Mouse (Mus musculus) liver, embryonic 15.5 days (tissue): ENCODE results near the gene Msh5. TPM values are rescaled to one million over a fixed set of nuclear protein-coding genes. Genes with fewer than 3 reads are reported as not detected.

Experiments
- ATAC-seq: fragments of 200-750 bp; cut with Nextera tagmentation; 2 replicates; pipeline ENCODE4 v1.8.0; 2017; ENCODE audit warnings: moderate number of reproducible peaks, mild to moderate bottlenecking, moderate library complexity; ENCODE audit not compliant: insufficient read depth
- H3K27ac ChIP-seq: fragments of 300-500 bp; sonication (generic); replicated peaks from 2 replicates; pipeline ENCODE4 v1.5.1; 2015; ENCODE audit warnings: mild to moderate bottlenecking, inconsistent platforms
- H3K27me3 ChIP-seq: fragments of 300-500 bp; sonication (generic); 2 replicates; pipeline ENCODE4 v1.6.1; 2015; ENCODE audit warnings: mild to moderate bottlenecking, inconsistent platforms
- H3K36me3 ChIP-seq: fragments of 300-500 bp; sonication (generic); replicated peaks from 2 replicates; pipeline ENCODE4 v1.6.1; 2015; ENCODE audit warnings: moderate library complexity, mild to moderate bottlenecking, inconsistent platforms
- H3K4me1 ChIP-seq: fragments of 300-500 bp; sonication (generic); replicated peaks from 2 replicates; pipeline ENCODE4 v1.6.1; 2015; ENCODE audit warnings: inconsistent platforms
- H3K4me2 ChIP-seq: fragments of 300-500 bp; sonication (generic); 2 replicates; pipeline ENCODE4 v1.6.1; 2015; ENCODE audit warnings: moderate library complexity, mild to moderate bottlenecking, inconsistent platforms
- H3K4me3 ChIP-seq: fragments of 300-500 bp; sonication (generic); replicated peaks from 2 replicates; pipeline ENCODE4 v1.5.1; 2015; ENCODE audit warnings: mild to moderate bottlenecking, inconsistent platforms
- H3K9ac ChIP-seq: fragments of 300-500 bp; sonication (generic); 2 replicates; pipeline ENCODE4 v1.6.1; 2015; ENCODE audit warnings: moderate library complexity, mild to moderate bottlenecking, inconsistent platforms
- H3K9me3 ChIP-seq: fragments of 300-500 bp; sonication (generic); replicated peaks from 2 replicates; pipeline ENCODE4 v1.6.1; 2016; ENCODE audit warnings: inconsistent platforms
- WGBS: fragments of 180-500 bp; shearing (Covaris S2); methylation state at CpG from one replicate; pipeline ENCODE4 v1.1.7; 2015; ENCODE audit warnings: mixed read lengths; ENCODE audit not compliant: insufficient replicate concordance; 5-methylcytosine and 5-hydroxymethylcytosine counted together
- polyA plus RNA-seq: library from polyadenylated mRNA; unstranded; fragments of >200 nt; fragmentation: Nextera tagmentation; extraction: Ambion mirVana; gene quantifications from 2 replicates; pipeline ENCODE4 v1.2.1, GENCODE M21; 2015

Msh5 gene
- polyA plus RNA-seq, 1 experiment from 2014 or later = 4.3 TPM

DNA sequence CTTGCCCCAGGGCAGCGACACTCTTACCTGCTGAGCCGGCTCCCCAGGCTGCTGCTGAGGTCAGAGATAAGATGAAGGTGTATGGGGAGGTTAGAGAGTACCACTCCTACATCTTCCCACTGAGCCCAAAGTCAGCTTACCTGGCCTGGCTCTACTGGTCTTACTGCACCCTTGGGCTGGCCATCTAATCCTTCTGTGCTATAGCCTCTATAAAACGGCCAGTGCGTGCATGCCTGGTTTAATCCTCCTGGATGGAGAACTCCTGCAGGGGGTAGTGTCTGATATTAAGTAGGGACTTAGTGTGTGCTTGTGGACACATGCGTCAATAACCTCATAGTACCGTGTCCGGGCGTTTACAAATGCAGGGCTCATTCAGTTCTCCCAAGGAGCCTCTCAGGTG lies 26.0 kb downstream of the Msh5 start:
- H3K9ac ChIP-seq = no peak overlapping the region
- 76% methylated on average over 8 of the region's 8 CpGs for WGBS
- no peaks in the 10 kb centered on the region for H3K27me3 ChIP-seq
- no peak for ATAC-seq
- H3K4me1 ChIP-seq = peaks cover 68% of the 10 kb centered on the region
- H3K4me3 ChIP-seq = no peak overlapping the region
- no peak overlapping the region for H3K27ac ChIP-seq
- H3K36me3 ChIP-seq = peaks cover 19% of the 10 kb centered on the region
- H3K4me2 ChIP-seq = no peak overlapping the region
- no peaks in the 10 kb centered on the region for H3K9me3 ChIP-seq

DNA sequence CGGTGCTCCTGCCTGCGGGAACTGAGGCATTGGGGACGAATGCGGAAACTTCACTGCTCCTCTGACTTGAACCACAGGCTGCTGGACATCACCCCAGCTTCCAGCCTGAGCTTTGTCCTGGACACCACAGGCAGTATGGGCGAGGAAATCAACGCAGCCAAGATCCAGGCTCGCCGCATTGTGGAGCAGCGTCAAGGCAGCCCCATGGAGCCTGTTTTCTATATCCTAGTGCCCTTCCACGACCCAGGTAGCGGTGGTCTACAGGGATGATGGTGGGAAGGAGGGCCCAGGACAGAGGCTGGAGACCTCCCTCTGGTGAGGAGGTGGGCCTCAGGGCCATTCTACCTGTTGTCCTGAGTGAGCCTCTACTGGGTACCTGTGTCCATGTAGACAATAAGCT lies 26.7 kb downstream of the Msh5 start:
- H3K36me3 ChIP-seq = peaks cover 26% of the 10 kb centered on the region
- no peak overlapping the region for H3K27ac ChIP-seq
- no peak overlapping the region for H3K4me3 ChIP-seq
- WGBS = 83% methylated on average over 11 of the region's 11 CpGs
- no peak overlapping the region for H3K9ac ChIP-seq
- no peaks in the 10 kb centered on the region for H3K9me3 ChIP-seq
- H3K27me3 ChIP-seq = no peaks in the 10 kb centered on the region
- no peak overlapping the region for H3K4me2 ChIP-seq
- peaks cover 62% of the 10 kb centered on the region for H3K4me1 ChIP-seq
- no peak for ATAC-seq

DNA sequence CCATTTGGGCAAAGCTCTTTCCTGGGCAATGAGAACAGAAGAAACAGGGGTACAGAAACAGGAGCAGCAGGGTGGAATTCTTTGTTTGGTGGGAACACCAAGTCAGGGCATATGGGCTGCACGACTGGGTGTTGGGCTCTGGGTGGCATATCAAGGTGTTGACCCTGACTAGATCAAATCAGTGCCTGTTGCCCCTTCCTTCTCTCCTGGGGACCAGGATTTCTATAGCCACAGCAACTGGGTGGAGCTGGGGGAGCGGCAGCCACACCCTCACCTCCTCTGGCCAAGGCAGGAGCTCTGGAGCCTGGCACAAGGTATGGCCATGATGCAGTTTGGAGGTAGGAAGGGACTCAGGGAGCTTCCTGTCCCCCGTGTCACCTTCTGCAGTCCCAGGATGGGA lies 28.4 kb downstream of the Msh5 start:
- WGBS = 49% methylated on average over 3 of the region's 3 CpGs
- H3K4me1 ChIP-seq = peaks cover 45% of the 10 kb centered on the region
- H3K27ac ChIP-seq = no peak overlapping the region
- H3K36me3 ChIP-seq = peaks cover 43% of the 10 kb centered on the region
- H3K4me3 ChIP-seq = no peak overlapping the region
- H3K27me3 ChIP-seq = no peaks in the 10 kb centered on the region
- H3K4me2 ChIP-seq = no peak overlapping the region
- H3K9me3 ChIP-seq = no peaks in the 10 kb centered on the region
- ATAC-seq = no peak
- no peak overlapping the region for H3K9ac ChIP-seq

- no peaks in the 10 kb centered on the region for H3K9me3 ChIP-seq
- H3K4me2 ChIP-seq = no peak overlapping the region
- H3K27me3 ChIP-seq = no peaks in the 10 kb centered on the region
- no peak for ATAC-seq
- peaks cover 40% of the 10 kb centered on the region for H3K4me1 ChIP-seq
- no peak overlapping the region for H3K4me3 ChIP-seq
- H3K36me3 ChIP-seq = peaks cover 48% of the 10 kb centered on the region
- no peak overlapping the region for H3K9ac ChIP-seq
- 72% methylated on average over 14 of the region's 14 CpGs for WGBS
- no peak overlapping the region for H3K27ac ChIP-seq
These were observed 28.9 kb downstream of the Msh5 start for GRCm38 (mm10) chr17:35017706-35018030.

DNA sequence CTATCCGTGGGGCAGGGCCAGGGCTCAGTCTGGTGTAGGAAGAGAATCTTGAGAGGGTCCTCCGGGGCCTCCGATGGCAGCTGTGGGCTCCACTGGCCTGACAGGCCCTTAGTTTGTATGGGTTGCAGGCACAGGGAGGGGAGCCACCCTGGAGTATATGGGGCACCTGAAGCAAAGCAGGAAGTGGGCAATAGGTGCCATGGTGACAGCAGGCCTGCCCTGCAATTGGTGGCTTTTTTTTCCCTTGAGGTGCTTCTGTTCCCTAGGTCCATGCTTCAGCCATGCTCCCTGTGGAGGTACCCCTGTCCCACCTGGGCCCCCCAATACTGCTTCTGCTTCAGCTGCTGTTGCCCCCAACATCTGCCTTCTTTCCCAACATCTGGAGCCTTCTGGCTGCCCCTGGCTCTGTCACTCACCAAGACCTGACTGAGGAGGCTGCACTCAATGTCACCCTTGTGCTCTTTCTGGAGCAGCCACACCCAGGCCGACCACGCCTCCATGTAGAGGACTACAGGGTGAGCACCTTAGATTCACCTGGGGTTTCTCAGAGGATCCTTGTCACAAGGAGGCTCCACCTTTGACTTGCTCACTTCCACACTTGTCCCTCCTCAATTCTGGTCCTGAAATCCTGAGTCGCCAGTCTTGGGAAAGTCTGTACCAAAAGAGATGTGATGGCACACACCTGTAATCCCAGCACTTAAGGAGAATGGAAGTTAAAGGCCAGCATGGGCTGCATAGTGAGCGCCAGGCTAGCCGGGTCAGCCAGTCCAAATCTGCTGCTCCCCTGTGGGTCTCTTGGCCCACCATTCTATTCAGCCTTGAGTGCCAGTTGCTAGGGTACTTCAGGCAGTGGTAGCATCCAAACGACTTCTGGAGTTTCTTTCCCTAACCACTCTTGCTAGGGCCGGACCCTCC lies 29.5 kb downstream of the Msh5 start:
- Histone ChIP-seq H3K9ac (no peak overlapping the region), H3K4me2 (no peak overlapping the region), H3K4me1 (peaks cover 34% of the 10 kb centered on the region), H3K27me3 (no peaks in the 10 kb centered on the region), H3K36me3 (peaks cover 54% of the 10 kb centered on the region), H3K27ac (no peak overlapping the region), H3K4me3 (no peak overlapping the region), H3K9me3 (no peaks in the 10 kb centered on the region)
- WGBS = 75% methylated on average over 10 of the region's 10 CpGs
- ATAC-seq = no peak

- Histone ChIP-seq H3K27ac (no peak within 1 kb of the TSS), H3K9ac (no peak within 1 kb of the TSS), H3K36me3 (peaks cover 61% of the 10 kb centered on the region), H3K4me2 (no peak within 1 kb of the TSS), H3K4me1 (peaks cover 27% of the 10 kb centered on the region), H3K4me3 (no peak within 1 kb of the TSS), H3K27me3 (no peaks in the 10 kb centered on the region), H3K9me3 (no peaks in the 10 kb centered on the region)
- 77% methylated on average over 12 of the region's 12 CpGs for WGBS
- no peak for ATAC-seq
These were observed 30.2 kb downstream of the Msh5 start, which contains the start of gene Vwa7 for GRCm38 (mm10) chr17:35016376-35016775. Gene Vwa7 (plus strand): TSS chr17:35016579.

DNA sequence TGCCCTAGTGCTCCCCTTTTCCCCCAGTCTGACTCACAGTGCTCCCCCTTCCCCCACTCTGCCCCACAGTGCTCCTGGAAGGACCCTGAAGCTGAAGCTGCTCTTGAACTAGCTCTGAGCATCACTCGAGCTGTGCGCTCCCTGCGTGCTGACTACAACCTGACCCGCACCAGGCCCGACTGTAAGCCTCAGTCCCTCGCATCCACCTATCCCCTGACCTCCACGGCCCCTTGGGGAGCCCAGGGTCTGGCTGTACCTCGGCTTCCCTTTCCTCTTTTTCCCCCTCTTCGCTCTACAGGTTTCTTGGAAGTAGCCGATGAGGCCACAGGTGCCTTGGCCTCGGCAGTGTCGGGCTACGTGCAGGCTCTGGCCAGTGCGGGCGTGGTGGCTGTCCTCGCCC lies 31.2 kb downstream of the Msh5 start:
- Histone ChIP-seq H3K27me3 (no peaks in the 10 kb centered on the region), H3K9ac (no peak overlapping the region), H3K4me3 (no peak overlapping the region), H3K4me1 (peaks cover 19% of the 10 kb centered on the region), H3K27ac (no peak overlapping the region), H3K36me3 (peaks cover 72% of the 10 kb centered on the region), H3K4me2 (no peak overlapping the region), H3K9me3 (no peaks in the 10 kb centered on the region)
- no peak for ATAC-seq
- WGBS = 85% methylated on average over 16 of the region's 16 CpGs

DNA sequence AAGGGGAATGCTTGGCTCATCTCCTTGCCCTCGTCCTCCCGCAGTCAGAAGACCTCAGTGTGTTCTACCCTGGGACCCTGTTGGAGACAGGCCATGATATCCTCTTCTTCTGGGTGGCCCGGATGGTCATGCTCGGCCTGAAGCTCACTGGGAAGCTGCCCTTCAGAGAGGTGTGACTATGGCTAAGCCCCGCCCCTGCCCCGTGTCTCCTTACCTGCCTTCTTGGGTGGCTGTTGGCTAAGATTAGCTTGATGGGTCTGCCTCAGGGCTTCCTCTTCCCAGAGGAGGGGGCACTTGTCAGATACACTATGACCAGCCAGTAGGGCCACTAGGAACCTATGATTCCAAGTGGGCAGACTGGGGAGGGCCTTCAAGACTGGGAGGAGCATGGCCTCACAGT lies 33.3 kb downstream of the Msh5 start:
- Histone ChIP-seq H3K4me1 (peaks cover 16% of the 10 kb centered on the region), H3K9ac (no peak overlapping the region), H3K36me3 (peaks cover 93% of the 10 kb centered on the region), H3K27me3 (no peaks in the 10 kb centered on the region), H3K4me3 (no peak overlapping the region), H3K27ac (no peak overlapping the region), H3K4me2 (no peak overlapping the region), H3K9me3 (no peaks in the 10 kb centered on the region)
- 70% methylated on average over 6 of the region's 6 CpGs for WGBS
- ATAC-seq = no peak

- 82% methylated on average over 13 of the region's 13 CpGs for WGBS
- H3K36me3 ChIP-seq = peaks cover 100% of the 10 kb centered on the region
These were observed 34.1 kb downstream of the Msh5 start for GRCm38 (mm10) chr17:35012430-35012829.

DNA sequence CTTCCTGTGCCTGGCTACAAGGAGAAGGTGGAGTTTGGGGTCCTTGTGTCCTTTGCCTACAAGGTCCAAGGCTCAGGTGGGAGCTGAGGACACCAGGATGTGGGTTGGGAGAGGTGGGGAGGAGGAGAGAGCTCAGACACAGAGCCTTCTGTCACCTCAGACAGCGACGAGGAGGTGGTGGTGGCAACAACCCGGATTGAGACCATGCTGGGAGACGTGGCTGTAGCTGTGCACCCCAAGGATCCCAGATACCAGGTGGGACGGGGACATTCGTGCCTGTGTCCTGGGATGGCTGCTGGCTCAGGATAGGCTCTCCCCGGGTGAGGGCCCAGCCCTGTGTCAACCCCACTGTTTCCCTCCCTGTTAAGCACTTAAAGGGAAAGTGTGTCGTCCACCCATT lies 35.1 kb downstream of the Msh5 start:
- no peak overlapping the region for H3K4me2 ChIP-seq
- H3K27ac ChIP-seq = no peak overlapping the region
- no peak overlapping the region for H3K4me3 ChIP-seq
- H3K9me3 ChIP-seq = no peaks in the 10 kb centered on the region
- peaks cover 3% of the 10 kb centered on the region for H3K4me1 ChIP-seq
- H3K9ac ChIP-seq = no peak overlapping the region
- no peaks in the 10 kb centered on the region for H3K27me3 ChIP-seq
- no peak for ATAC-seq
- peaks cover 100% of the 10 kb centered on the region for H3K36me3 ChIP-seq
- 83% methylated on average over 8 of the region's 8 CpGs for WGBS

More at GRCm38 (mm10) chr17:35012430-35012829, 34.1 kb downstream of the Msh5 start:
- Histone ChIP-seq H3K9ac (no peak overlapping the region), H3K4me3 (no peak overlapping the region), H3K27ac (no peak overlapping the region), H3K27me3 (no peaks in the 10 kb centered on the region), H3K9me3 (no peaks in the 10 kb centered on the region), H3K4me1 (peaks cover 13% of the 10 kb centered on the region), H3K4me2 (no peak overlapping the region)
- ATAC-seq = no peak

DNA sequence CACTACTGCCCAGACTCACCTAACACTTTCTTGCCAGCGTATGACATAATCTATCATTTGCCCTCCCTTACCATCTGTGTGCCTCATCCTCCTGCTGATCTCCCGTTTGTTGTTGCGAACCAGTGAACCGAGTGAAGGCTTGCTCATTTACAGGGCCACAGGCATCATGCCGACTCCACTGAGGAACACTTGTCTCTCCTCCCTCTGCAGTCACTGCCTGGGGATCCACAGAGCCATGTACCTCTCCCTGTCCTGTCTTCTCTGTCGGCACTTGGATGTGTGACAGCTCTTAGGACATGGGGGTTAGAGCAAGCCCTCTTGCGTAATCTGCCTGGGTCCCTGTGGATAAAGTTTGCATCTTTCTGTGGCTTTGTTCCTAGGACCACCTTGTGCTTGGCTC lies 37.0 kb downstream of the Msh5 start:
- no peak for ATAC-seq
- H3K4me1 ChIP-seq = peaks cover 4% of the 10 kb centered on the region
- no peak overlapping the region for H3K4me3 ChIP-seq
- H3K27me3 ChIP-seq = no peaks in the 10 kb centered on the region
- no peak overlapping the region for H3K4me2 ChIP-seq
- peaks cover 98% of the 10 kb centered on the region for H3K36me3 ChIP-seq
- no peak overlapping the region for H3K9ac ChIP-seq
- 82% methylated on average over 7 of the region's 7 CpGs for WGBS
- H3K9me3 ChIP-seq = no peaks in the 10 kb centered on the region
- H3K27ac ChIP-seq = no peak overlapping the region
